Mouse (Mus musculus): Measurements from ENCODE around the gene Lancl3. TPM values are rescaled to one million over a fixed set of nuclear protein-coding genes. Genes with fewer than 3 reads are reported as not detected.

Gene Lancl3
- 0.32 and 0.41 TPM in 2 replicates for polyA plus RNA-seq (2014; fragmentation: Nextera tagmentation; extraction: Ambion mirVana)

- H3K9ac ChIP-seq (ENCODE audit: low read length) = peak within 1 kb of the TSS; percentile 26
- DNase-seq (ENCODE audit: low spot score) = peak; percentile 31
- ATAC-seq (ENCODE audit: insufficient read depth, low FRiP score, low TSS enrichment) = peak; percentile 55
- H3K9me3 ChIP-seq (ENCODE audit: control insufficient read depth, low read length) = no peaks in the 10 kb centered on the region
- 11% methylated on average over 40 of the region's 49 CpGs for WGBS
- H3K36me3 ChIP-seq (ENCODE audit: control insufficient read depth, insufficient read depth, low read length) = no peaks in the 10 kb centered on the region
- no peak within 1 kb of the TSS for H3K27ac ChIP-seq (ENCODE audit: low read depth, low read length)
- H3K4me1 ChIP-seq (ENCODE audit: control insufficient read depth, insufficient read depth, low read length) = no peaks in the 10 kb centered on the region
- peak within 1 kb of the TSS; percentile 33 for H3K4me3 ChIP-seq (ENCODE audit: low read depth, low read length)
- peak within 1 kb of the TSS; percentile 51 for H3K4me2 ChIP-seq (ENCODE audit: low read depth)
- H3K27me3 ChIP-seq (ENCODE audit: control insufficient read depth, insufficient read depth, low read length) = peaks cover 6% of the 10 kb centered on the region; the same call in 1 of the 2 replicates
Observed at GRCm38 (mm10) chrX:9199761-9200371, at the start of gene Lancl3. Gene Lancl3 (plus strand): TSS chrX:9199902.

DNA sequence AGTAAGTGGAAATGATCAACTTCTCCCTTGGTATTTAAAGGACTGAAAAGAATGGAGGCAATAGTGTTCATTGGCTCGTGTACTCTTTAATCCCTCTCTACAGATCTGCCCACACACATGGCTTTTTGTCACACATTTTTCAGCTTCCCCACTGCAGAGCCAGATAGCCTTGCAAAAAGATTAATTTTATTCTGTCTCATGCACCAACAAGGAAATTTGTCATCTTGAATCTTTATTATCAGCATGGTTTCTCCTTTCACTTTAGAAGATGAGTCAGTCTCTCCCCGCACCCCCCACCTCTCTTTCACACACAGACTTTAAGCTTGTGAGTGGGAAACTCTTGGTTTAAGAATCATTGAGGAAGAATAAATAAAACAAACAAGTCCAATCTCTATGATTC lies 20.7 kb upstream of the Lancl3 start:
- no peaks in the 10 kb centered on the region for H3K27me3 ChIP-seq (ENCODE audit: control insufficient read depth, insufficient read depth, low read length)
- H3K4me3 ChIP-seq (ENCODE audit: low read depth, low read length) = no peak overlapping the region
- H3K36me3 ChIP-seq (ENCODE audit: control insufficient read depth, insufficient read depth, low read length) = no peaks in the 10 kb centered on the region

DNA sequence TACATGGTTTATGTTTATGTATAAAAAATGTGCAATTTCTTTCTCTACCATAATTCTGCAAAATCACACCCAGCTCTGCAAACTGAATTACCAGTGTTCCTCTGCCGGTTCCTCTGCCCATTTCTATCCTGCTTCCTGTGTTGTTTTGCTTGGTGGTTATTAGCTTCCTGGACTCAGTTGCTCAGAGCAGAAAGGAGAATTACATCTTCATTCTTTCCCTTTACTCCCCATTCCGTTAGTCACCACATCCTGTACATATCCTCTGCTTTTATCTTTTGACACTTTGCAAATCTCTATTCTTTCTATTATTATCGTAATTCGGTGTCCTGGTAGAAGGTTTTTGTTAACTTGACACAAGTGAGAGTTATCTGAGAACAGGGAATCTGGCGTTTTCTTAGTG lies 18.1 kb upstream of the Lancl3 start:
- H3K4me1 ChIP-seq (ENCODE audit: control insufficient read depth, insufficient read depth, low read length) = no peaks in the 10 kb centered on the region
- H3K4me3 ChIP-seq (ENCODE audit: low read depth, low read length) = no peak overlapping the region
- no peaks in the 10 kb centered on the region for H3K27me3 ChIP-seq (ENCODE audit: control insufficient read depth, insufficient read depth, low read length)
- no peaks in the 10 kb centered on the region for H3K36me3 ChIP-seq (ENCODE audit: control insufficient read depth, insufficient read depth, low read length)
- H3K9ac ChIP-seq (ENCODE audit: low read length) = no peak overlapping the region
- WGBS = 66% methylated on average over 5 of the region's 5 CpGs
- H3K27ac ChIP-seq (ENCODE audit: low read depth, low read length) = no peak overlapping the region
- DNase-seq (ENCODE audit: low spot score) = no peak
- no peaks in the 10 kb centered on the region for H3K9me3 ChIP-seq (ENCODE audit: control insufficient read depth, low read length)
- ATAC-seq (ENCODE audit: insufficient read depth, low FRiP score, low TSS enrichment) = no peak
- no peak overlapping the region for H3K4me2 ChIP-seq (ENCODE audit: low read depth)

More for the DNA sequence above, 20.7 kb upstream of the Lancl3 start:
- no peak for DNase-seq (ENCODE audit: low spot score)
- H3K4me2 ChIP-seq (ENCODE audit: low read depth) = no peak overlapping the region
- no peak for ATAC-seq (ENCODE audit: insufficient read depth, low FRiP score, low TSS enrichment)
- WGBS = 74% methylated on average over 2 of the region's 2 CpGs
- no peak overlapping the region for H3K27ac ChIP-seq (ENCODE audit: low read depth, low read length)
- H3K9me3 ChIP-seq (ENCODE audit: control insufficient read depth, low read length) = no peaks in the 10 kb centered on the region
- no peak overlapping the region for H3K9ac ChIP-seq (ENCODE audit: low read length)
- H3K4me1 ChIP-seq (ENCODE audit: control insufficient read depth, insufficient read depth, low read length) = no peaks in the 10 kb centered on the region

DNA sequence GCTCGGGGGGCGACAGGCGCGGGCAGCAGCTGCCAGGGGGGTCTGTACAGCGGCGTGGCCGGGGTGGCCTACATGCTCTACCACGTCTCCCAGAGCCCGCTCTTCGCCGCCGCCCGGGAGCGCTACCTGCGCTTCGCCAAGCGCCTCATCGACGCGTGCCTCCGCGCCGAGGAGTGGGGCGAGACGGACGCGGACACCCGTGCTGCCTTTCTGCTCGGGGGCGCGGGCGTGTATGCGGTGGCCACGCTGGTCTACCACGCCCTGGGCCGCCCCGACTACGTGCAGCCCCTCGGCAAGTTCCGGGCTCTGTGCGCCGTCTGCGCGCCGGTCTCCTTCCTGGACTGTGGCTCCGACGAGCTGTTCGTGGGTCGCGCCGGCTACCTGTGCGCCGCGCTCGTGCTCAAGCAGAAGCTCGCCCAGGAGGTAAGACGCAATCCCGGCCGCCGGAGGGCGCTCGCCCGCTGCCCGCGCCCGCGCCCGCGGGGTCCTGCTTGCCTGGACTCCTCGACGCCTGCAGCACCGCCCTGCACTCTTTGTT lies 747 bp downstream of the Lancl3 start:
- Histone ChIP-seq H3K4me1 (ENCODE audit: control insufficient read depth, insufficient read depth, low read length) (no peaks in the 10 kb centered on the region), H3K27me3 (ENCODE audit: control insufficient read depth, insufficient read depth, low read length) (peaks cover 6% of the 10 kb centered on the region; the same call in 1 of the 2 replicates), H3K9ac (ENCODE audit: low read length) (peak overlapping the region; percentile 26), H3K27ac (ENCODE audit: low read depth, low read length) (no peak overlapping the region), H3K4me2 (ENCODE audit: low read depth) (peak overlapping the region; percentile 51), H3K4me3 (ENCODE audit: low read depth, low read length) (peak overlapping the region; percentile 33), H3K36me3 (ENCODE audit: control insufficient read depth, insufficient read depth, low read length) (no peaks in the 10 kb centered on the region), H3K9me3 (ENCODE audit: control insufficient read depth, low read length) (no peaks in the 10 kb centered on the region)
- ATAC-seq (ENCODE audit: insufficient read depth, low FRiP score, low TSS enrichment) = peak; percentile 63; the same call in 1 of the 2 replicates
- DNase-seq (ENCODE audit: low spot score) = peak; percentile 49
- WGBS = 9% methylated on average over 54 of the region's 72 CpGs

DNA sequence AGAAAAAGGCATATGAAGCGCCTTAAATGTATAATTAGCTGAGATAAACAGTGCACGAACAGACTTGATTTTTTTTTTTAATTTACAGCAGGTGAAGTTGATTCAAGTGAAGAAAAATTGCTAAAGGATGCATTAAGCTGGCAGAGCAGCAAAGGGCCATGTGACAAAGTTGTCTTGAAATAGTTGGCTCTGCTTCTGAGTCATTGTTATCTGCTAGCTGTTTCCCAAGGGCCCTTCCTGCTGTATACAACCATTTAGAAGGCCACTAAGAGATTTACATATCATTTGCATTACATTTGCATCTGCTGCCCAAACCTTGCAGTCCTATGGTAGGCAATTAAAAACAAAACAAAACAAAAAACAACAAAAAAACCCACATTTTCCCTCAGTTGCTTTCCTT lies 2.3 kb downstream of the Lancl3 start:
- H3K4me1 ChIP-seq (ENCODE audit: control insufficient read depth, insufficient read depth, low read length) = no peaks in the 10 kb centered on the region
- peaks cover 6% of the 10 kb centered on the region; the same call in 1 of the 2 replicates for H3K27me3 ChIP-seq (ENCODE audit: control insufficient read depth, insufficient read depth, low read length)
- H3K4me2 ChIP-seq (ENCODE audit: low read depth) = no peak overlapping the region
- H3K9me3 ChIP-seq (ENCODE audit: control insufficient read depth, low read length) = no peaks in the 10 kb centered on the region
- 76% methylated on average over 2 of the region's 2 CpGs for WGBS
- H3K27ac ChIP-seq (ENCODE audit: low read depth, low read length) = no peak overlapping the region
- ATAC-seq (ENCODE audit: insufficient read depth, low FRiP score, low TSS enrichment) (no peak), DNase-seq (ENCODE audit: low spot score) (no peak)
- H3K4me3 ChIP-seq (ENCODE audit: low read depth, low read length) = no peak overlapping the region
- H3K36me3 ChIP-seq (ENCODE audit: control insufficient read depth, insufficient read depth, low read length) = no peaks in the 10 kb centered on the region
- H3K9ac ChIP-seq (ENCODE audit: low read length) = no peak overlapping the region

DNA sequence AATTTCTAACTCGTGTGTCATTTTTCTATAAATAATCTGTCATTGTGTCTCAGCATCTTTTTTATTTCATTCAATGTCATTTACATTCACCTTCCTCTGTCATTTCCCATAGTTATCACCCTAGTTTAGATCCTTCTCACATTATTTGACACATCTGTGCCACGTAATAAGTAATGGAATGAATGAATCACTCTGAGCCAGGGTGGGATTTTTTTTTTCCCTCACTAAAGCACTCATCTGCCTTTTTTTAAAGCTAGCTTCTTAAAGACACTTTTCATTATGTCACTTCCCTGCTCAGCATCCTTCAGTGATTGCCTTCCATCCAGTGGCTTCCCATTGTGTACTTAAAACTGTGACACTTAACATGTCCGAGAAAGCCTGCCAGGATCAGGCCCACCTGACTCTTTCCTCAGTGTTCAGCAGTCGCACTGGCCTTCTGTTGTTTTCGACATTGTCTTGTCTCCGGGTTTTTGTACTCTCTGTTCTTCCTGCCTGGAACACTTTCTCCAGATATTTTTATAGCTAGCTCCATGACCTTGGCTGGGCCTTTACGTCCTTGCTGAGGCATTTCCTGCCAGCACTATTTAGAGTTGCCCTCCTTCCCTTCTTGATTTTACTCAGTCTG lies 3.2 kb downstream of the Lancl3 start:
- DNase-seq (ENCODE audit: low spot score) = no peak

GRCm38 (mm10) chrX:9205121-9205520 lies 5.4 kb downstream of the Lancl3 start:
- DNase-seq (ENCODE audit: low spot score) (no peak), ATAC-seq (ENCODE audit: insufficient read depth, low FRiP score, low TSS enrichment) (no peak)
- H3K9me3 ChIP-seq (ENCODE audit: control insufficient read depth, low read length) = no peaks in the 10 kb centered on the region
- H3K36me3 ChIP-seq (ENCODE audit: control insufficient read depth, insufficient read depth, low read length) = no peaks in the 10 kb centered on the region
- H3K27ac ChIP-seq (ENCODE audit: low read depth, low read length) = no peak overlapping the region
- no peak overlapping the region for H3K9ac ChIP-seq (ENCODE audit: low read length)
- no peak overlapping the region for H3K4me2 ChIP-seq (ENCODE audit: low read depth)
- H3K4me3 ChIP-seq (ENCODE audit: low read depth, low read length) = no peak overlapping the region
- no peaks in the 10 kb centered on the region for H3K4me1 ChIP-seq (ENCODE audit: control insufficient read depth, insufficient read depth, low read length)
- 89% methylated on average over 2 of the region's 2 CpGs for WGBS
- peaks cover 3% of the 10 kb centered on the region; the same call in 1 of the 2 replicates for H3K27me3 ChIP-seq (ENCODE audit: control insufficient read depth, insufficient read depth, low read length)

More for the DNA sequence above, 3.2 kb downstream of the Lancl3 start:
- Histone ChIP-seq H3K27me3 (ENCODE audit: control insufficient read depth, insufficient read depth, low read length) (peaks cover 6% of the 10 kb centered on the region; the same call in 1 of the 2 replicates), H3K27ac (ENCODE audit: low read depth, low read length) (no peak overlapping the region), H3K4me2 (ENCODE audit: low read depth) (no peak overlapping the region), H3K9me3 (ENCODE audit: control insufficient read depth, low read length) (no peaks in the 10 kb centered on the region), H3K4me3 (ENCODE audit: low read depth, low read length) (no peak overlapping the region), H3K4me1 (ENCODE audit: control insufficient read depth, insufficient read depth, low read length) (no peaks in the 10 kb centered on the region), H3K36me3 (ENCODE audit: control insufficient read depth, insufficient read depth, low read length) (no peaks in the 10 kb centered on the region), H3K9ac (ENCODE audit: low read length) (no peak overlapping the region)
- ATAC-seq (ENCODE audit: insufficient read depth, low FRiP score, low TSS enrichment) = no peak
- WGBS = 77% methylated on average over 7 of the region's 7 CpGs

GRCm38 (mm10) chrX:9216244-9216643 lies 16.5 kb downstream of the Lancl3 start:
- Histone ChIP-seq H3K4me3 (ENCODE audit: low read depth, low read length) (no peak overlapping the region), H3K4me2 (ENCODE audit: low read depth) (no peak overlapping the region), H3K4me1 (ENCODE audit: control insufficient read depth, insufficient read depth, low read length) (no peaks in the 10 kb centered on the region), H3K27ac (ENCODE audit: low read depth, low read length) (no peak overlapping the region), H3K9ac (ENCODE audit: low read length) (no peak overlapping the region), H3K9me3 (ENCODE audit: control insufficient read depth, low read length) (no peaks in the 10 kb centered on the region), H3K27me3 (ENCODE audit: control insufficient read depth, insufficient read depth, low read length) (no peaks in the 10 kb centered on the region), H3K36me3 (ENCODE audit: control insufficient read depth, insufficient read depth, low read length) (no peaks in the 10 kb centered on the region)
- DNase-seq (ENCODE audit: low spot score) (no peak), ATAC-seq (ENCODE audit: insufficient read depth, low FRiP score, low TSS enrichment) (no peak)
- 80% methylated on average over 2 of the region's 2 CpGs for WGBS

DNA sequence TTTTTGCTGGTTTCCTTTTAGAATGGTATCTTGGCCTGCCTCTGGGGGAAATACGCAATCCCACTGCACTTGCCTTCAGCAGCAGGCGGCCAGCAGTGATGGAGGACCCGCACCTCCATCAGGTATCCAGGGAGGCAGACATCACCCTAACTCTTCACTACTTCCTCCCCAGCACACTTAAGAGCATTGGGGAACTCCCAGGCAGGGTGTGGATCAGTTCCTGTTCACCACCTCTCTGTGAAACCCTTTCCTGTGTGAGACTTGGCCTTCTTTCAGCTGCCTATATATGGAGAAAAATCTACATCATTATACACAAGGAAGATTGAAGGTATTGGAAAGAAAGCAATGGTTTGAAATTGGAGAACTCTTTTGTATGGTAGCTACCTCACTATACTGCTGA lies 19.9 kb downstream of the Lancl3 start:
- ATAC-seq (ENCODE audit: insufficient read depth, low FRiP score, low TSS enrichment) (no peak), DNase-seq (ENCODE audit: low spot score) (no peak)
- no peaks in the 10 kb centered on the region for H3K27me3 ChIP-seq (ENCODE audit: control insufficient read depth, insufficient read depth, low read length)

More for the DNA sequence above, 19.9 kb downstream of the Lancl3 start:
- Histone ChIP-seq H3K9me3 (ENCODE audit: control insufficient read depth, low read length) (no peaks in the 10 kb centered on the region), H3K36me3 (ENCODE audit: control insufficient read depth, insufficient read depth, low read length) (no peaks in the 10 kb centered on the region), H3K4me3 (ENCODE audit: low read depth, low read length) (no peak overlapping the region), H3K4me2 (ENCODE audit: low read depth) (no peak overlapping the region), H3K4me1 (ENCODE audit: control insufficient read depth, insufficient read depth, low read length) (no peaks in the 10 kb centered on the region), H3K27ac (ENCODE audit: low read depth, low read length) (no peak overlapping the region), H3K9ac (ENCODE audit: low read length) (no peak overlapping the region)
- WGBS = 91% methylated on average over 3 of the region's 3 CpGs

Data from neural tube, embryonic 11.5 days (tissue).